Mouse (Mus musculus): ENCODE data around the gene 9530053A07Rik.
"Not testable (repeated sequence)": the region's sequence is repeated elsewhere in the genome, so short reads cannot be mapped to it uniquely, and the experiment has no call there.

9530053A07Rik gene

GRCm38 (mm10) chr7:28129166-28129565 lies at the start of gene 9530053A07Rik:
Gene 9530053A07Rik (plus strand): TSS chr7:28129466.
- no peak for DNase-seq

GRCm38 (mm10) chr7:28084215-28084614 lies 45.1 kb upstream of the 9530053A07Rik start:
- DNase-seq, result no peak

DNA sequence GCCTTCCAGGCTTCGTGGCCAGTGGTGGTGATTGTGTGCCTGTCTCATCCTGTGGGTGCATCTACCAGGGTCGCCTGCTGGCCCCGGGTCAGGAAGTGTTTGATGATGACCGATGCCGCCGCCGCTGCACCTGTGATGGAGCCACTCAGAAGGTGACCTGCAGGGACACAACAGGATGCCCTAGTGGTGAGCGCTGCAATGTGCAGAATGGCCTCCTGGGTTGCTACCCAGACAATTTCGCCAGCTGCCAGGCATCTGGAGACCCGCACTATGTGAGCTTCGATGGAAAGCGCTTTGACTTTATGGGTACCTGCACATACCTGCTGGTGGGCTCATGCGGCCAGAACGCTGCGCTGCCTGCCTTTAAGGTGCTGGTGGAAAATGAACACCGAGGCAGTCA lies 43.0 kb upstream of the 9530053A07Rik start:
- DNase-seq, result no peak

- DNase-seq, result no peak
Observed at GRCm38 (mm10) chr7:28093541-28093940, 35.7 kb upstream of the 9530053A07Rik start.

GRCm38 (mm10) chr7:28099101-28099500 lies 30.2 kb upstream of the 9530053A07Rik start:
- no peak for DNase-seq

DNA sequence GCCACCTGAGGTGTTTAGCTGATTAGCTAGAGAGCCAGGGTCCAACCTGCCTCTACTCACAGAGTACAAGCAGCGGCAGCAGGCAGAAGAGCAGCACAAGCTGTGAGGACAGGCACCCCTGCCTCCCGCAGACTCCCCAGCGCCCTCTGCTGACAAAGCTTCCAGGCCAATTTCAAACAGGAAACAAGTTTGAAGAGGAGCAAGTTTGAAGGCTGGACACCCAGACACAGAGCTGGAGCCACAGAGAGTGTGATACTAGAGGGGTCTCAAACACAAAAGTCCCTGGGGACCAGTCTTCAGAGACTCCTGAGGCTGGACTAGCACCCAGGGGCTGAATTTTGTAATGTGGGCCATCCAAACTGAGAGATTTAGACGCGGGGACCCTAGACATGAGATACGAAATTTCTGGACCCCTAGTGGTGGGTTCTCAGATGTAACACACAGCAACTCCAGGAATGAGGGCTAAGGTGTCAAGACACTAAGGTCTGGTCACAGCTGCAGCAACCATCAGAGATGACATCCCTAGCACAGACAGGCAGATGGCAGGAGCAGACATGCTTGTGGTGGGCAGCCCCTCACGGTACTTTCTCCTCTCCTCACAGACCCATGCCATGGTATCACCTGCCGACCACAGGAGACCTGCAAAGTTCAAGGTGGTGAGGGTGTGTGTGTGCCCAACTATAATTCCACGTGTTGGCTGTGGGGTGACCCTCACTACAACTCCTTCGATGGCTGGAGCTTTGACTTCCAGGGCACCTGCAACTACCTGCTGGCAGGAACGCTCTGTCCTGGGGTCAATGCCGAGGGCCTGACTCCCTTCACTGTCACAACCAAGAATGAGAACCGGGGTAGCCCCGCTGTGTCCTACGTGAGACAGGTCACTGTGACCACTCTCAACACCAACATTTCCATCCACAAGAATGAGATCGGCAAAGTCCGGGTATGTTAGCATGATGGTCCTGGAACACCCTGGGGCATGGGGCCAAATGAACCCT lies 28.4 kb upstream of the 9530053A07Rik start:
- DNase-seq, result peak; percentile 45 to 54

DNA sequence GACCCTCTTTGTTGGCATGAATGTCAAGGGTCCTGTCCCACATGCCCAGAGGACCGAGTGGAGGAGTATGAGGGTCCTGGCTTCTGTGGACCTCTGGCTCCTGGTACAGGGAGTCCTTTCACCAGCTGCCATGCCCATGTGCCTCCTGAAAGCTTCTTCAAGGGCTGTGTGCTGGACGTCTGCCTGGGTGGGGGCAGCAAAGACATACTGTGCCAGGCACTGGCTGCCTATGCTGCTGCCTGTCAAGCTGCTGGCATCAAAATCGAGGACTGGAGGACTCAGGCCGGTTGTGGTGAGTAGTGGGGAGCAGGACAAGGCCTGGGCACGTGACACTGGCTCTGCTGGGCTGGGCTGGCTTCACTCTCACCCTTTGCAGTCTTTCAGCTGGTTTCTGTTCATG lies 26.3 kb upstream of the 9530053A07Rik start:
- DNase-seq, result not testable (repeated sequence)

DNA sequence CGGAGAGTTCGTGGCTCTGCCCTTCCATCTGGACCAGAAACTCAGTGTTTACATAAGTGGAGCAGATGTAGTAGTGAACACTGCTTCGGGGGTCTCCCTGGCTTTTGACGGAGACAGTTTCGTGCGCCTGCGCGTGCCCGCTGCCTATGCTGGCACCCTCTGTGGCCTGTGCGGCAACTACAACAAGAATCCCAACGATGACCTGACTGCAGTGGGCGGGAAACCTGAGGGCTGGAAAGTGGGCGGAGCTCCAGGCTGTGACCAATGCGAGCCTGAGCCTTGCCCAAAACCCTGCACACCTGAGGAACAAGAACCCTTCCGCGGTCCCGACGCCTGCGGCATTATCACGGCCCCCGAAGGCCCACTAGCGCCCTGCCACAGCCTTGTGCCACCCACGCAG lies 24.6 kb upstream of the 9530053A07Rik start:
- no peak for DNase-seq

DNA sequence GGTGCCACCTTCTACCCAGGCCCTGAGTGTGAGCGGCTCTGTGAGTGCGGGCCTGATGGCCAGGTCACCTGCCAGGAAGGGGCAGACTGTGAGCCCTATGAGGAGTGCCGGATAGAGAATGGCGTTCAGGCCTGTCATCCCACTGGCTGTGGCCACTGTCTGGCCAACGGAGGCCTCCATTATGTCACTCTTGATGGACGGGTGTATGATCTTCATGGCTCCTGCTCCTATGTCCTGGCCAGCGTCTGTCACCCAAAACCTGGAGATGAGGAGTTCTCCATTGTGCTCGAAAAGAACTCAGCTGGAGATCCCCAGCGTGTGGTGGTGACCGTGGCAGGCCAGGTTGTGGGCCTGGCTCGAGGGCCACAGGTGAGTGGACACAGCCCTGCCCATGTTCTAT lies 23.0 kb upstream of the 9530053A07Rik start:
- DNase-seq, result no peak

DNA sequence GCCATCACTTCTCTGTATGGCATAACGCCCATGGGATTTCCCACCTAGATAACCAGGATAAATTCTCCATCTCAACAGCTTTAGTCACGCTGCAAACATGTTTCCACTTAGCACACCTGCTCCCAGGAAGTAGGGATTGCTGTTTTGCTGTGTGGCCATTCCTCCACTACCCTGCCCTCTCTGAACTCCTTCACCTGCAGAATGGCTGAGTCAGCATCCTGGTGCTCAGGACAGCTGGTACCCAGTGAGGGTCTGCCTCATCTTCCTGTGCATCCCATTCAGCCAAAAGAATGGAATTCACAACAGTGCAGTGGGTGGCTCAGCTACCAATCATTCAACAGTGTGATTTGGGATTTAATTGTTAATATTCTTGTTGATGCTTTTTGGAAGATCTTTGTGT lies 14.6 kb upstream of the 9530053A07Rik start:
- no peak for DNase-seq

GRCm38 (mm10) chr7:28137613-28138012 lies 8.3 kb downstream of the 9530053A07Rik start:
- no peak for DNase-seq

GRCm38 (mm10) chr7:28148263-28148662 lies 19.0 kb downstream of the 9530053A07Rik start:
- peak; percentile 67 to 68 for DNase-seq

GRCm38 (mm10) chr7:28149841-28150240 lies 20.6 kb downstream of the 9530053A07Rik start:
- no peak for DNase-seq

GRCm38 (mm10) chr7:28151584-28152221 lies 22.4 kb downstream of the 9530053A07Rik start:
- DNase-seq, result peak; percentile 71 to 75

GRCm38 (mm10) chr7:28153595-28153994 lies 24.3 kb downstream of the 9530053A07Rik start:
- not testable (repeated sequence) for DNase-seq

DNA sequence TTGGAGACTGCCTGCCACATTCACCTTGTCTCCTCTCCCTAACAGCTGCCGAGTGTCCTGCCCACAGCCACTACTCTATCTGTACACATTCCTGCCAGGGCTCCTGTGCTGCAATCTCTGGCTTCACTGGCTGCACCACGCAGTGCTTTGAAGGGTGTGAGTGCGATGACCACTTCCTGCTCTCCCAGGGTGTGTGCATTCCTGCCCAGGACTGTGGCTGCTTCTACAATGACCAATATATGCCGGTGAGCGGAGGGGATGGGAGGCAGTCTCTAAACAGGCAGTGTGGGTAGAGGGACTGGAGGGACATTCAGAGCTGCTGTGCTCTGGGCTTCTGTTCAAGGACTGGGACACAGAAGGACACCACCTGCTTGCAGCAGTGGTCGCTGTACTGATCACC lies 30.0 kb downstream of the 9530053A07Rik start:
- DNase-seq, result no peak

DNA sequence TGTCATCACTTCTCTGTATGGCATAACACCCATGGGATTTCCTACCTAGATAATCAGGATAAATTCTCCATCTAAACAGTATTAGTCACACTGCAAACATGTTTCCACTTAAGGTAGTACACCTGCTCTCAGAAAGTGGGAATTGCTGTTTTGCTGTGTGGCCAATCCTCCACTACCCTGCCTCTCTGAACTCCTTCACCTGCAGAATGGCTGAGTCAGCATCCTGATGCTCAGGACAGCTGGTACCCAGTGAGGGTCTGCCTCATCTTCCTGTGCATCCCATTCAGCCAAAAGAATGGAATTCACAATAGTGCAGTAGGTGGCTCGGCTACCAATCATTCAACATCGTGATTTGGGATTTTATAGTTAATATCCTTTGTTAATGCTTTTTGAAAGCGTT lies 30.6 kb downstream of the 9530053A07Rik start:
- DNase-seq, result no peak

DNA sequence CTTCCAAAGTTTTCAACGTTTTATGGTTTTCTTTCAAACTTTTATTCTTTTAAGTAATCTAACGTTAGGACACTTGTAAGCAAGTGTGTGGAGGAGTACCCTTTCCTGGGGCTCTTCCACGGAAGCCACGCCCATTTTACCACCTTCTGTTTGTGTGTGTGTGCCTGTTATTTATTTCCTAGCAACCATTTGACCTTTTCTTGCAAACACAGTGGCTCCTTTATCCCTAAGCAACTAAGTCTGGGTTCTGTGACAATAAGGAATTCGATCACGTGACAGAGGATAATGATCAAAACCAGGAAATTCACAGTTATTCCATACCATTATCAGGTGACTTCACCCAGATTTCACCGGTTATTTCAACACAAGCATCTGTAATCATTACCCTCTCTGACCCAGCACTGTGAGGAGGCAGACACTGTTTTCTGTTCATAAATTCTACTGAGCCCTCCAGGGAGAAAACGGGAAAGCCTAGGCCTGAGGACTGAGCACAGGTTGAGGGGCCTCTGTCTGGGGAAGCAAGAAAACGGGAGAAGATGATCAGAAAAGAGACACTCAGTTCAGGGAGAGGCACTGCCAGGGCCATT lies 32.0 kb downstream of the 9530053A07Rik start:
- no peak for DNase-seq

- no peak for DNase-seq
Observed at GRCm38 (mm10) chr7:28165406-28165805, 36.1 kb downstream of the 9530053A07Rik start.

GRCm38 (mm10) chr7:28168320-28169115 lies 39.3 kb downstream of the 9530053A07Rik start:
- DNase-seq, result peak; percentile 71 to 74

- peak; percentile 89 to 93 for DNase-seq
Observed at GRCm38 (mm10) chr7:28169489-28170422, 40.5 kb downstream of the 9530053A07Rik start, which contains the start of gene Fbl. Gene Fbl (plus strand): TSS chr7:28169710.

Data from thymus, postnatal 36 days (tissue).